Mouse (Mus musculus) regulatory T cell (primary cell): ENCODE data around the gene A030005K14Rik.

Source experiments
- in situ Hi-C: fragments of 300-600 bp; cut with MboI, MseI; formaldehyde crosslinking; loops from one replicate; pipeline ENCODE4 v1.15.1; 2025; ENCODE audit warnings: high pct_unique_total_duplicates

A030005K14Rik gene

DNA sequence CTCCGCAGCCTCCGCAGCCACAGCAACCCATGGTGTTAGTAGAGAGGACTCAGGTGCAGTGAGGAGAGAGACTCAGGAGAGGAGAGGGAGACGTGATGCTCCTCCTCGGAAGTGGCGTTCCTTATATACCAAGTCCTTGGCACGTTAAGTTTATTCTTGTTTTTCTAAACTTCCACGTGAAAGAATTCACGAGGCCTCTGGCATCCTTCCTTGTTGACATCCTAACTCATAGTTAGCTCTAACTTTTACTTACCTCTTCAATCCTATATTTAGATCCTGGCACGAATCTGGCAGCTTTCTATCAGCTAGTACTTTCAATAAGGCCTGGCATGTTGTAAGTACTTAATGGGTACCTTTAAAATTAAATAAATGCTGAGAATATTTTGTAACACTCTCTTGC, at the start of gene A030005K14Rik:
Gene A030005K14Rik (minus strand): TSS at position 101 of the 400 bp plus-strand sequence.
- in situ Hi-C loops = no loop called here

DNA sequence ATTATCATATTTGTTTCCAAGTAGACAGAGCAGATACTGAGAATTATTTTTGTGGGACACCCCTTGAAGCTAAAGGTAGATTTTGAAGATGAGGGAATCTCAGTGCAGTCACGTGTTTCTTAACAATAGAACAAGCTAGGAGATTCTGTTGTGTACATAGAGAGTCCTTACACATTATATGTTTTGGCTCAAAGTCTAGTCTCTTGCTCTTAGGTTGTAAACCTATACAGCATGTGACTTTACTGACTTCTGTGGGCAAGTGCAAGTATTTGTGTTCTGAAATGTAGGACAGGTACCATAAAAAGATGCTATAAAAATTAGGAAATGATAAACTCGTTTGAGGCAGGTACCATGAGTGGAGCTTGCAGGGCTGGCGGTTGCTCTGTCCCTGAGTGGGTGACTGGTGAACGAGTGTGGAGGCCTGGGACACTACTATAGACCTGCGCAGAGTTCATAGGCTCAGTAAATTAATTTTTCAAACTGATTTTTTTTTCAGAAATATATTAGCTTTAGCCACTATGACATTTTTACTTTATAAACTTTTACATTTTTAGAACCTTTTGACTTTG, 48.3 kb upstream of the A030005K14Rik start:
- in situ Hi-C loops = no loop called here

DNA sequence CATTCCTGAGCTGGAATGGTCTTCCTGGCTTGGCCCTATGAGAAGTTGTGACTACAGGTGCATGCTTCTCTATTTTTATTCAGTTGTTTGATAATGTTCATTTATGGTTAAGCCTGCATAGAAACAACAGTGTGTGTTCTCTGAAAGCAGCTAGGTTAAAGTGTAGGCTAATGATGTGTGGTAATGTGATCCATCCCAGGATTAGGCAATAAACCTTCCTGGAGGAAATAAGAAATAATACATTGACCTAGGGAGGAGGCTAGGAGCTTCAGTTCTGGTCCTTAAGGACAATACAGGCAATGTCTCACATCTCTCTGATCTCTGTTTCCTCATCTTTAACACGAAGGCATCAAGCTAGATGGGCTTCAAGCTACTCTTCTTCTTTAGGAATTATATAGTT, 46.3 kb upstream of the A030005K14Rik start:
- in situ Hi-C loops = no loop called here

DNA sequence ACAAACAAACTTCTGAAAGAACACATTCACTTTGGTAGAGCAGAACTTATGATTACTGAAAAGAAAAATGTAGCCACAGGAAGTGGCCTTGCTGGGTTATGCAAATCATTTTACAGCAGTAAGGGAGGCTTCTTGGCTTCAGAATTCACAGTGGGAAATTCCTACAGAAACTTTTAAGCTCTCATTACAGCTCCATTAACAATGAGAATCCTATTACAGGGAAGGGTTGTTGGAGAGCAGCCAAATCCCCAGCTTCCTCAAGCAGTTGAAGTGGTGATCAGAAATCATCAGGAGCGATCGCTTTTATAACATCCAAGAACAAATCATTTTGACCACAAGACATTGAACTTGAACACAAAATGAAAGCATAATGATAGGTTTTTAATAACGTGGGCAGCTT, 42.7 kb upstream of the A030005K14Rik start:
- in situ Hi-C loops = no loop called here

DNA sequence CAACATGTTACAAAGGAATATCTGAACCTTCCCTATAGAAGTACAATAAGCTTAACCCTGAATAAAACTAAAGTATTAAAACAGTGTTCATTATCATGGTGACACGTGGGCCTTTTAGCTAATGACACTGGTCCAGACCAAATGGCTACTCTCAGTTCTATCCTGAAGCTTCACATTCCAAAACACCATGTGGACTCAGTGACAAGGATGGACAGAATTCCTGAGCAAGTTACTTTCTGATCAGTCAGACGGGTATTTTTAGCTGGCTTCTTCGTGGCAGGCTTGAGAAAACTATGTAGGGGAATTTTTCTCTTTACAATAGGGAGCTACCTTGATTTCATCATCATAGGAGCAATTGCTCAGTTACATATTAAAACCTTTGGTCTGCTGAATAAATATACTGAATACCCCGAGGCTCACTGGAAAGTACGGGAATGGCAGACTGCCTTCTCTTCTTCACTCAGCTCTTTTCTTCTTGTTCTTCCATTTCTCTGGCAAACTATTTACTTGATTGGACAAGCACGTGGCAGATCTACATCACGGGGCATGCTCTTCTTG, 40.5 kb upstream of the A030005K14Rik start:
- in situ Hi-C loops = no loop called here

DNA sequence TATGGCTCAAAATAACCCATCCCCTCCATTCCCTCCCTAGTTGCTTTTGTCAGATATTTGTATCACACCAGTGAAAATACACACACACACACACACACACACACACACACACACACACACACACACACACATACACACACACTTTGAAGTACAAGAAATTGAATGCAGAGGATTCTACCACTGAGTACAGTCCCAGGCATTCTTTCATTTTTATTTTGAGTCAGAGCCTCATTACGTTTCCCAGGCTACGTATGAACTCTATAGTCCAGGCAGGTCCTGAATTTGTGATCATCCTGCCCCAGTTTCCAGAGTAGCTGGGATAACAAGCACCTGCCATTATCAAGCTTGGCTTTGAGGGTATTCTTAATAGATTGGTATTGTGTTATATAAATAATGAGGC, 40.0 kb upstream of the A030005K14Rik start:
- in situ Hi-C loops = no loop called here

DNA sequence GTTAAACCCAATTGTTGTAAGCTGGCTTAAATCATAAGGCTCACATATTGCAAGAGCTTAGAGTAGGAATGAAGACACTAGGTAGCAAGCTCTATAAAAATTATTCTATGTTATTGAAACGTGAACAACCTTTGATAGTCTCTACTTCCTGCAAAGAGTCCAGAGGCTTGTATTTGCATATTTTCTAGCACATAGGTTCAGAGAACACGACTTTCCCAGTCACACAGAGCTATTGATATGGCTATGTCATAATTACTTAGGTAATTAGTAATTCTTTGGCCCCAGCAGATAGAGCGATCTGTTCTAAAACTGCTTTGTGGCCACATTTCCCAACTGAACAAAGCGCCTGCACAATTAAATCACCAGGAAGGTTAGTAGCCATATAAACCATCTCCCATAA, 37.8 kb upstream of the A030005K14Rik start:
- in situ Hi-C loops = no loop called here

DNA sequence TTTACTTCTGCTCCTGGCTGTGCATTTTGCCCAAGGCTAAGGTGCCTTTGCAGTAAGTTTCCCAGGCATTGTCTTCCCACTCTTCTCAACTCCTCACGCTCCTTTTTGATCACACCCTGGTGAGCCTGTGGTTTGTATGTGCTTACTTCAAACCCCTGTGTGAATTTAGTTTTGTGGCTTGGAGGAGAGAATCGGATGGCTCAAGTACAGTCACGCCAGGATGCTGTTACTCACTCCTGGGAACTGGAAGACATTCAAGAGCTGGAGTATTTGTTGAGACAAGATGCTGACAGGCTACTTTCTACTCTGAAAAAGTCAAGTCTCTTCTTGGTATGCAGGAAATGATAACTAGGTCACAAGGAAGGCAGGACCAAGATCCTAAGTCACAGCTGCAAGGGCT, 32.1 kb upstream of the A030005K14Rik start:
- in situ Hi-C loops = no loop called here

DNA sequence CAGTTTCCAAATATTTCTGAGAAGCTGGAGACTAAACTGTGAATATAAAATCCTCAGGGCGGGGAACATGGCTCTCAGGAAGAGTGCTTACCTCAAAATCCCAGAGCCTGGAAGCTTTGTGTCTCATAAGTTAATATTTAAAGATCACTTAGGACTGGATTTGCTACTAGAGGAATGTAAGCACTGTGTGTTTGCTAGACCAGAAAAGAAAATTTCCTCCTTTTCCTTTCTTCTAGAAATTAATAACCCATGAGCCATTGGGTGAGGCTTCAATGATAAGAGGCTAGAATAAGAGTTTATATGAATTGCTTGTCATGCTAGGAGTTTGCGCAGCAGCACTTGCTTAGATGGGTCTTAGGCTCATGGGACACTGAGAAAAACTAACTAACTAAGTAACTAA, 25.6 kb upstream of the A030005K14Rik start:
- in situ Hi-C loops = no loop called here

DNA sequence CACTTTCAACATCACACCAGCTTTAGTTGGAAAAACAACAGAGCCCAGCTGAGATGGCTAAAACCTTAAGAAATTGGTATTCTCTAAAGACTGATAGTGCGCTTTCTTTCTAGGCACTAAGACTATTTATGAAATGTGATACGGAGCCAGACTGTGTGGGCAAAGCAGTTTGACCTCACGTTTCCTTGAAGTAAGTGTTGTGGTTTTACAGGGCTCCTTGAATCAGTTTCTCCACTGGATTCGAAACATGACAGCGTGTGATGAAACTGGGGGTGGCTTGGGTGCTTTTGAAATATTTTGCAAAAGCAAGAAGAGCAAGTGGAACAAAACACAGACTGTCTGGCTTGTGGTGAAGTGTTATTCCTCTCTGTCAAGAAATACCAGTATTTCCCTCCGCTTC, 17.8 kb upstream of the A030005K14Rik start:
- in situ Hi-C loops = no loop called here

DNA sequence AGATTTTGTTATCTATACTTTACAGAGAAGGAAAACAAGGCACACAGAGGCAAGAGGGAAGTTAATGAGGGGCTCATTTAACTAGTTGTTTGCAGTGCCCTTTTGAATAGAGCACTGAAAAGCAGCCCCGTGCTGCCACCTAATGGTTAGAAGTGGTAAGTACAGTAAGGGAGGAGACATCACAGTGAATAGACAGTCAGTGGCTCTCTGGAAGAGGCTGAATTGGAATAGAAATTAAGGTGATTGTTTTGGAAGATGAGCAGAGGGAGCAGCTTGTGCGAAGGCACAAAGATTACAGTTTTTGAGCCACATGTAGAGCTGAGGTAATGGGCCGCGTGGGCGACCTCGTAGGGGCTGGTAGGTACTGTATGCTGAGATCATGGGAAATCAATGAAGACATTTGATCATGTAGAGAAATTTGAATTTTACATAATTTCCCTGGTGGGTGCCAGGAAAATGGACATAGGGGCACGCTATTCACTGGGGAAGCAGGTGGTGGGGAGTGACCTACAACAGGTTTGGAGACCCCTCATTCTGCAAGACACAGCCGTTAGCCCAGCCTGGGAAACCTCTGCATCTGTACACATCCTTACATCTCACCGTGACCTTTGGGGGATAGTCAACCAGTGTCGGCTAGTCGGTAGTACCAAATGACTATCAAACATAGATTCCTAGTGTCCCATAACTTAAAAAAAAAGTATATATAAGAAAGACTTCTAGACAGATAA, 17.2 kb upstream of the A030005K14Rik start:
- in situ Hi-C loops = no loop called here

DNA sequence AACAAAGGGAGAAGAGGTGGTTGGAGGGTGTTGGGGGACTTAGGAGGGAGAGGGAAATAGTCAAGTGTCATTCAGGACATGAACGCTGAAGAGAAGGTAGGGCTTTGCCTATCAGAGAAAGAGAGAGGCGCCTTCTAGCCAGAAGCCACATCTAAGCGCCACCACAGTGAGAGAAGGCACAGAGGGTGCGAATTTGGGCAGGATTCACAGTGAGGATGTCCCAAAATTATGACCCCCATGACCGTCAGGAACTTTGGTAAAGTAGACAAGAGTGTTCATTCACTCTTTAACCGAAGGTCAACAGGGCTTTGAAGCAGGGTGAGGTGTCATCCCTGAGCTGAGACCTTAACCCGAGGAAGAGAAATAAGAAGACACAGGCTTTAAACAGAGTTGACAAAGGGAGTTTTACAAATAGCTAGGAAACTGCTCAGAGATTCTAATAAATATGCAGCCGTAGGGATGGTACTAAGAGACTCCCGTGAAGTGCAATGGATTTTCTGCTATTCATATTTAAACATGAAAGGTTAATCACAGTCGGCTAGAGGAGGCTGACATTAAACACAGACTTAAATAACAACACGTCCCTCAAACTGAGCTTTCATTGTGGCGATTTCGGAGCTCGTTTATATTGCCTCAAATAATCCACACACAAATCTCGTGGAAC, 16.5 kb upstream of the A030005K14Rik start:
- in situ Hi-C loops = no loop called here

DNA sequence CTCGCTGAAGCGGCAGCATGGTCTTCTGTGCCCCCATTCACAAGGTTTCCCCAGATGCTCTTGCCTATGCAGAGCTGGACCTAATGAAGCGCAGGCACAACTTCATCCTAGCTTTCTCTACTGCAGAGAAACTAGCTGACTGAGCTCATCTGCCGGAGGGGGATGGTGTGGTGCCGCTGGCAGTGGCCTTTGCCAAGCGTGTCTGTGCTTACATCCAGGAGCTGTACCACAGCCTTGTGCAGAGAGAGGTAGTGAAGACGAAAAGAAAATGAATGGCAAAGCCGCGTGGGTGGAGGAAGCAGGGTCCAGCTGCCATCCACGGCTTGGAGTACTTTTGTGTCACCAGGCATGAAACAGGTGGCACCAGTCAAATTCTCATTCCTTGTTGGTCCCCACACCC, 8.0 kb upstream of the A030005K14Rik start:
- in situ Hi-C loops = no loop called here

DNA sequence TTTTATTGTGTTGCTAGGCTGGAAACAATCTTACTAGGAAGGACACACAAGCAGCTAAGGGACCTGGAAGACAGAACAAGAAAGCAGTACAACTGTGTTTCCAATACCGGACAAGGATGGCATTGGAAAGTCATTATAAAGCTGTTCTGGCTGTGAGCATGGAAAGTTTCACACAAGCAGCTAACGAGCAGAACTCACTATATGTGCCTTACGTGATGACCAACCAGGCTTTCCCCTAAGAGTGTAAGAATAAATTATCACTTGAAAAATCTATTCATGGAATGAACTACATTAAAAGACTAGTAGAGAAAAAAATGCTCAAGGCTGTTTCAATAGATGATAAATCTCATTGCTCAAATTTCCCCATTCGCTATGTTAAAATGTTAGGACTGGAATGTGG, 7.4 kb upstream of the A030005K14Rik start:
- in situ Hi-C loops = no loop called here

DNA sequence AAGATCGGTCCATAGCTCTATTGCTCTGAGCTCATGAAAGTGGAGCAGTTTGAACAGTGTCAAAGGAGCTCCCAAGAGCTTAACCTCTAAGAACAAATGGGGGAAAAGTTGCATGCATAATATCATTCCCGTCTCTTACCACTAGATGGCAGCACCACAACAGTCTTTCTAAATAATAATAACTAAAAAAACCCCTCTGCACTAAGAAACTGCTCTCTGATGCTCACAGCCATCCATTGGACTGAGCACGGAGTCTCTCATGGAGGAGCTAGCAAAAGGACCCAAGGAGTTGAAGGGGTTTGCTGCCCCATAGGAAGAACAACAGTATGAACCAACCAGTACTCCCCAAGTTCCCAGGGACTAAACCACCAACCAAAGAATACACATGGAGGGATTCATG, 5.7 kb upstream of the A030005K14Rik start:
- in situ Hi-C loops = loop anchor here (5.0 kb wide), 2 partner anchors 112 to 667 kb away; no protein-coding TSS in a partner anchor

DNA sequence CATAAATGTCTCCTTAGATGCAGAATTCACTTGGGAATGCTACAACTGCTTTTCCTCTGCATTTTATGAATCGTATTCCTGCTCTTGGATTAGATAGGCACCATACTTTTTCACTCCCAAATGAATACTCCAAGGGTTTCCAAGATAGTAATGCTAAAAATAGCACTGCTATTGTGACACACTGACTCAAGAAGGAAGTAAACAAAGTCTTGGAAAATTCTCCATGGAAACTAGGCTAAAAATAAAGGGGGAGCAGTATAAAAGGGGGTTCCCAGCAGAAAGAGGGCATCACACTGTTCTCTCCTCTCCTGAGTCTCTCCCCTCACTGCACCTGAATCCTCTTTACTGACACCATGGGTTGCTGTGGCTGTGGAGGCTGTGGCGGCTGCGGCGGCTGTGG, 1.5 kb upstream of the A030005K14Rik start, which contains the start of gene Krtap28-13:
Gene Krtap28-13 (plus strand): TSS at position 288 of the 400 bp plus-strand sequence.
- in situ Hi-C loops = loop anchor here (5.0 kb wide), 2 partner anchors 117 to 672 kb away; no protein-coding TSS in a partner anchor

DNA sequence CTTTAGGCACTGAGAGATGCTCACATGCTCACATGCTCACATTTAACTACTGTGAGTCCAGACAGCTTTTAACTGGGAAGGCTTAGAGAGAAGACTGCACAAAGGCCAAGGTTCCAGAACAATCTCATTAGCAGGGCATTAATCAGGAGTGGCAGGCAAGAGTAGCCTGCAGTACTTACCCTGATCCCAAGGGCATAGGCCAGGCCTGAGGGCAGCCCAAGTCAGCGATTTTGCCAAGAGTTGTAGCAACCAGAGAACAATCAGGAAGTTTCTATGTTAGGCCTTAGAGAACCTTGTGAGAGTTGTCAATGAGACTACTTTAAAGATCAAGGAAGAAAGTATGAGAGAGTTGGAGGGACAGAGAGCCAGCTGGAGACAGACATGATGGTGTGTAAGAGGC, 697 bp downstream of the A030005K14Rik start:
- in situ Hi-C loops = no loop called here

DNA sequence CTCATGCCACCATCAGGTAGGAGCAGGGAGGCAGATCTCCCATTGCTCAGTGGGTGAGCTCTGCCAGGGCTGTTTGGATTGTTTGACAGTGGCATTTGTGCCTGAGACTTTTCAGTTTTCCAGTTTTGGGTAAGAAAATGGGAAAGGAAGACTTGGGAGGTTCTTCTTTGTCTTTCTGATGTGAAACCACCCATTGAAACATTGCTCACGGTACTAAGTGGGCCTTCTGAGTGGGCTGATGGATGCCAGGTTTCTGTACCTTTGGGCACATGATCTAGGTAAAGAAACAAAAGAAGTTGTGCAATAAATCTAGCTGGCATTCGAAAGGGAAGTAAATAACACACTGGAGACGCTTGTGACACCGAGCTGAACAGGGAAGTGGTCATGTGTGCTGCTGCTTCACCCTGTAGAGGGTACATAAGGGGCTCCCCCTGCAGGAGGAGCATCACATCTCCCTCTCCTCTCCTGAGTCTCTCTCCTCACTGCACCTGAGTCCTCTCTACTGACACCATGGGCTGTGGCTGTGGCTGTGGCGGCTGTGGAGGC, 14.2 kb downstream of the A030005K14Rik start, which contains the start of gene Gm47969:
Gene Gm47969 (plus strand): TSS at position 51 of the 546 bp plus-strand sequence.
- in situ Hi-C loops = no loop called here

DNA sequence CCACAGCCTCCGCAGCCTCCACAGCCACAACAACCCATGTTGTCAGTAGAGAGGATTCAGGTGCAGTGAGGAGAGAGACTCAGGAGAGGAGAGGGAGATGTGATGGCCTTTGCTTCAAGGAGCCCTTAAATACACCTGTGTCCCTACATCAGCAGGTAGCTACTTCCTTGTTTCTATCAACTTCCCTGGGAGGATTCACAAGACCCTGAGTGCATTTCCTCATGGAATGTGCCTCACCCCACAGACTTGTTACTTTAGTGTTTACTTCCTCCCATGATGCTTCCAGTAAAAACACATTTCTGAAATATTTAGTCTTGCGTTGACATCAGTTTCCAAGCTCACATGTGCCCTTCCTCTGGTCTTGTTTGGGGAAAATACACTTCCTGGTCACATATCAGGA, 16.8 kb downstream of the A030005K14Rik start, which contains the start of gene Krtap28-10:
Gene Krtap28-10 (minus strand): TSS at position 101 of the 400 bp plus-strand sequence.
- in situ Hi-C loops = no loop called here

DNA sequence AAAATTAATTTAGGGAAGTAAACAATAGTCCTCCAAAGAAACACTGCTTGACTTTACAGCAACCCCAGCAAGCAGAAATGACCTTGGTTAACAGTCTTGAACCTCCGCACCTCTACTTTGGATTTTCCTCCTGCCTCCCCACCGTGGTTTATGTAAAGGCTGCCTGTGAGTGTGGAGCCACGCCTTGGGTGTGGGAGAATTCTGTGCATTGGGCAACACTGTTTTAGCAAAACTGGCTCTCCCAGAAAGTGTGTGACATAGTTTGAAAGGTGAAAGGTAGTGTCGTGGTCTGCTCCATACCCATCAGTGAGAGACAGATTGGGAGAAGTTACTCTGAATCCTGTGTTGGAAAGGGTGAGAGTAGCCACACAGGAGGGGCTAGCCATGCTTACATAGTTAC, 20.1 kb downstream of the A030005K14Rik start:
- in situ Hi-C loops = no loop called here

DNA sequence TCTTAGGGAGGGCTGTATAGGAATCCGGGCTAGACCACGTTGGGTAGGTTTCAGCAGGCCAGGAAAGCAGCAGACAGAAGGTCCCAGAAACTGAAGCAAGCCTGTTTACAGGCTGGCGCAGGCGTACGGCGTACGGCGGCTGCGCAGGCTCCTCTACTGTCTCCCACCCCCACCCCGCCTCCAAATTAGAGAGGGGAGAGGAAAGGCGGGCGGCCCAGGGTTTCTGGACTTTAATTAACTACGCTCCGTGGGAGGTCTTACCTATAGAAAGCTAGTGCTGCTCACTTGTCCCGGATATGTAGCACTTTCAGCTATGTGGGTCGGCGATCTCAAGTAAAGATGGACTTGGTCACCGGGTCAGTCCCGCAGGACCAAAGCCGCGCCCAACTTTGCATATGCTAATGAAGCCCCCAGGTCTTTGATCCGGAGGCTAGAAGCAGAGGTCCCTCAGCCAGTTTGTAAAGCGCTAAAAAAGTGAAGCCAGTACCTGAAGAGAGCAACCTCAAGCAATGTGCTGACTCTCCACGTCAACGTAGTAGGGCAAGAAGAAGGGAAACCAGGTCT, 21.0 kb downstream of the A030005K14Rik start, which contains the start of gene Slc19a3:
Gene Slc19a3 (minus strand): TSS at position 340 of the 564 bp plus-strand sequence.
- in situ Hi-C loops = no loop called here
